Mouse (Mus musculus) bone marrow macrophage, adult 2 months (primary cell): ENCODE results near the gene Fgf11.

Experiments used
- CTCF ChIP-seq: IDR thresholded peaks from 2 replicates; pipeline ENCODE4 v1.5.1; 2012; ENCODE audit warnings: low read depth, mild to moderate bottlenecking, low read length, moderate library complexity
- POLR2A ChIP-seq: IDR thresholded peaks from 2 replicates; pipeline ENCODE4 v1.6.1; 2012; ENCODE audit warnings: mild to moderate bottlenecking, low read depth, low read length, borderline replicate concordance

GRCm38 (mm10) chr11:69849128-69849527 lies 47.5 kb upstream of the Fgf11 start:
- TF ChIP-seq CTCF = no peak
- no peak for TF ChIP-seq POLR2A
